Mouse (Mus musculus): Measurements from ENCODE around the gene Rpl23a. TPM values are rescaled to one million over a fixed set of nuclear protein-coding genes. Genes with fewer than 3 reads are reported as not detected.
"Not testable (repeated sequence)": the region's sequence is repeated elsewhere in the genome, so short reads cannot be mapped to it uniquely, and the experiment has no call there.

The Rpl23a gene
- polyA plus RNA-seq, 1 experiment = 4,612 TPM

- Histone ChIP-seq H3K36me3 (ENCODE audit: control insufficient read depth, insufficient read depth) (peaks cover 42% of the 10 kb centered on the region), H3K4me3 (ENCODE audit: insufficient read depth, poor library complexity, severe bottlenecking) (no peak overlapping the region), H3K27me3 (ENCODE audit: control insufficient read depth, insufficient read depth, insufficient read length) (no peaks in the 10 kb centered on the region), H3K79me3 (ENCODE audit: low read depth) (peaks cover 15% of the 10 kb centered on the region), H3K79me2 (ENCODE audit: control insufficient read depth, insufficient read depth) (peaks cover 39% of the 10 kb centered on the region), H3ac (ENCODE audit: control insufficient read depth, insufficient read length, low read depth) (no peak overlapping the region)
- no peak for TF ChIP-seq CEBPB (IDR thresholded peaks at IDR 0.05; ENCODE audit: low read depth)
- no peak for TF ChIP-seq MYOG (IDR thresholded peaks at IDR 0.05; ENCODE audit: control insufficient read depth, extremely low read depth, insufficient read length)
- no peak for TF ChIP-seq MAX (IDR thresholded peaks at IDR 0.05)
- TF ChIP-seq CTCF (IDR thresholded peaks at IDR 0.05; ENCODE audit: control insufficient read depth, insufficient read depth, insufficient read length) = no peak
- TF ChIP-seq FOSL1 (IDR thresholded peaks at IDR 0.05; ENCODE audit: insufficient read depth, low read length, poor library complexity, severe bottlenecking) = no peak
Observed at GRCm38 (mm10) chr11:78143520-78143919, 39.9 kb downstream of the Rpl23a start.

- no peak for TF ChIP-seq CTCF (IDR thresholded peaks at IDR 0.05; ENCODE audit: control insufficient read depth, insufficient read depth, insufficient read length)
- no peak for TF ChIP-seq CEBPB (IDR thresholded peaks at IDR 0.05; ENCODE audit: low read depth)
- no peak for TF ChIP-seq MYOD1 (IDR thresholded peaks at IDR 0.05; ENCODE audit: control insufficient read depth, insufficient read length, low read depth)
- TF ChIP-seq MAX (IDR thresholded peaks at IDR 0.05) = no peak
- TF ChIP-seq FOSL1 (IDR thresholded peaks at IDR 0.05; ENCODE audit: insufficient read depth, low read length, poor library complexity, severe bottlenecking) = no peak
- TF ChIP-seq MYOG (IDR thresholded peaks at IDR 0.05; ENCODE audit: control insufficient read depth, extremely low read depth, insufficient read length) = no peak
- TF ChIP-seq USF1 (IDR thresholded peaks at IDR 0.05; ENCODE audit: low read depth) = no peak
- no peaks in the 10 kb centered on the region for H3K27me3 ChIP-seq (ENCODE audit: control insufficient read depth, insufficient read depth, insufficient read length)
- H3K4me3 ChIP-seq (ENCODE audit: insufficient read depth, poor library complexity, severe bottlenecking) = no peak overlapping the region
- no peak overlapping the region for H3ac ChIP-seq (ENCODE audit: control insufficient read depth, insufficient read length, low read depth)
- peaks cover 38% of the 10 kb centered on the region for H3K79me3 ChIP-seq (ENCODE audit: low read depth)
- H3K36me3 ChIP-seq (ENCODE audit: control insufficient read depth, insufficient read depth) = peaks cover 25% of the 10 kb centered on the region
- H3K79me2 ChIP-seq (ENCODE audit: control insufficient read depth, insufficient read depth) = peaks cover 66% of the 10 kb centered on the region
Observed at GRCm38 (mm10) chr11:78140665-78141064, 42.7 kb downstream of the Rpl23a start.

GRCm38 (mm10) chr11:78138023-78138422 lies 45.4 kb downstream of the Rpl23a start:
- Histone ChIP-seq H3K27me3 (ENCODE audit: control insufficient read depth, insufficient read depth, insufficient read length) (no peaks in the 10 kb centered on the region), H3K4me3 (ENCODE audit: insufficient read depth, poor library complexity, severe bottlenecking) (no peak overlapping the region), H3K79me2 (ENCODE audit: control insufficient read depth, insufficient read depth) (peaks cover 93% of the 10 kb centered on the region), H3K36me3 (ENCODE audit: control insufficient read depth, insufficient read depth) (peaks cover 2% of the 10 kb centered on the region), H3K79me3 (ENCODE audit: low read depth) (peaks cover 54% of the 10 kb centered on the region), H3ac (ENCODE audit: control insufficient read depth, insufficient read length, low read depth) (no peak overlapping the region)
- TF ChIP-seq USF1 (IDR thresholded peaks at IDR 0.05; ENCODE audit: low read depth) = no peak
- TF ChIP-seq MYOD1 (IDR thresholded peaks at IDR 0.05; ENCODE audit: control insufficient read depth, insufficient read length, low read depth) = no peak
- TF ChIP-seq MYOG (IDR thresholded peaks at IDR 0.05; ENCODE audit: control insufficient read depth, extremely low read depth, insufficient read length) = no peak
- TF ChIP-seq CEBPB (IDR thresholded peaks at IDR 0.05; ENCODE audit: low read depth) = no peak
- no peak for TF ChIP-seq MAX (IDR thresholded peaks at IDR 0.05)
- TF ChIP-seq FOSL1 (IDR thresholded peaks at IDR 0.05; ENCODE audit: insufficient read depth, low read length, poor library complexity, severe bottlenecking) = no peak
- no peak for TF ChIP-seq CTCF (IDR thresholded peaks at IDR 0.05; ENCODE audit: control insufficient read depth, insufficient read depth, insufficient read length)

- no peak overlapping the region for H3K4me3 ChIP-seq (ENCODE audit: insufficient read depth, poor library complexity, severe bottlenecking)
- H3K36me3 ChIP-seq (ENCODE audit: control insufficient read depth, insufficient read depth) = no peaks in the 10 kb centered on the region
- H3K79me3 ChIP-seq (ENCODE audit: low read depth) = peaks cover 58% of the 10 kb centered on the region
- H3K79me2 ChIP-seq (ENCODE audit: control insufficient read depth, insufficient read depth) = peaks cover 97% of the 10 kb centered on the region
- TF ChIP-seq MYOG (IDR thresholded peaks at IDR 0.05; ENCODE audit: control insufficient read depth, extremely low read depth, insufficient read length) (no peak), MYOD1 (IDR thresholded peaks at IDR 0.05; ENCODE audit: control insufficient read depth, insufficient read length, low read depth) (no peak), MAX (IDR thresholded peaks at IDR 0.05) (no peak), CEBPB (IDR thresholded peaks at IDR 0.05; ENCODE audit: low read depth) (no peak), USF1 (IDR thresholded peaks at IDR 0.05; ENCODE audit: low read depth) (no peak), CTCF (IDR thresholded peaks at IDR 0.05; ENCODE audit: control insufficient read depth, insufficient read depth, insufficient read length) (no peak), FOSL1 (IDR thresholded peaks at IDR 0.05; ENCODE audit: insufficient read depth, low read length, poor library complexity, severe bottlenecking) (no peak)
- H3K27me3 ChIP-seq (ENCODE audit: control insufficient read depth, insufficient read depth, insufficient read length) = no peaks in the 10 kb centered on the region
- no peak overlapping the region for H3ac ChIP-seq (ENCODE audit: control insufficient read depth, insufficient read length, low read depth)
Observed at GRCm38 (mm10) chr11:78137584-78137983, 45.8 kb downstream of the Rpl23a start.

- H3K27me3 ChIP-seq (ENCODE audit: control insufficient read depth, insufficient read depth, insufficient read length) = no peaks in the 10 kb centered on the region
- peaks cover 66% of the 10 kb centered on the region for H3K79me3 ChIP-seq (ENCODE audit: low read depth)
- peaks cover 99% of the 10 kb centered on the region for H3K79me2 ChIP-seq (ENCODE audit: control insufficient read depth, insufficient read depth)
- no peak overlapping the region for H3K4me3 ChIP-seq (ENCODE audit: insufficient read depth, poor library complexity, severe bottlenecking)
- no peaks in the 10 kb centered on the region for H3K36me3 ChIP-seq (ENCODE audit: control insufficient read depth, insufficient read depth)
- no peak for TF ChIP-seq CTCF (IDR thresholded peaks at IDR 0.05; ENCODE audit: control insufficient read depth, insufficient read depth, insufficient read length)
- no peak for TF ChIP-seq MYOD1 (IDR thresholded peaks at IDR 0.05; ENCODE audit: control insufficient read depth, insufficient read length, low read depth)
- TF ChIP-seq CEBPB (IDR thresholded peaks at IDR 0.05; ENCODE audit: low read depth) = no peak
- TF ChIP-seq MYOG (IDR thresholded peaks at IDR 0.05; ENCODE audit: control insufficient read depth, extremely low read depth, insufficient read length) = no peak
- no peak for TF ChIP-seq USF1 (IDR thresholded peaks at IDR 0.05; ENCODE audit: low read depth)
- TF ChIP-seq FOSL1 (IDR thresholded peaks at IDR 0.05; ENCODE audit: insufficient read depth, low read length, poor library complexity, severe bottlenecking) = no peak
- TF ChIP-seq MAX (IDR thresholded peaks at IDR 0.05) = no peak
- H3ac ChIP-seq (ENCODE audit: control insufficient read depth, insufficient read length, low read depth) = no peak overlapping the region
Observed at GRCm38 (mm10) chr11:78136132-78136531, 47.3 kb downstream of the Rpl23a start.

- H3K4me3 ChIP-seq (ENCODE audit: insufficient read depth, poor library complexity, severe bottlenecking); H3K36me3 ChIP-seq (ENCODE audit: control insufficient read depth, insufficient read depth); H3K27me3 ChIP-seq (ENCODE audit: control insufficient read depth, insufficient read depth, insufficient read length); H3ac ChIP-seq (ENCODE audit: control insufficient read depth, insufficient read length, low read depth): not testable (repeated sequence)
- Histone ChIP-seq H3K79me3 (ENCODE audit: low read depth) (peaks cover 69% of the 10 kb centered on the region), H3K79me2 (ENCODE audit: control insufficient read depth, insufficient read depth) (peaks cover 99% of the 10 kb centered on the region)
Observed at GRCm38 (mm10) chr11:78135314-78135713, 48.1 kb downstream of the Rpl23a start.
